Mouse (Mus musculus): ENCODE data around the gene Egln3. TPM values are rescaled to one million over a fixed set of nuclear protein-coding genes. Genes with fewer than 3 reads are reported as not detected.

Egln3 gene
- polyA plus RNA-seq, 1 experiment from 2014 or later = 21.1 TPM

DNA sequence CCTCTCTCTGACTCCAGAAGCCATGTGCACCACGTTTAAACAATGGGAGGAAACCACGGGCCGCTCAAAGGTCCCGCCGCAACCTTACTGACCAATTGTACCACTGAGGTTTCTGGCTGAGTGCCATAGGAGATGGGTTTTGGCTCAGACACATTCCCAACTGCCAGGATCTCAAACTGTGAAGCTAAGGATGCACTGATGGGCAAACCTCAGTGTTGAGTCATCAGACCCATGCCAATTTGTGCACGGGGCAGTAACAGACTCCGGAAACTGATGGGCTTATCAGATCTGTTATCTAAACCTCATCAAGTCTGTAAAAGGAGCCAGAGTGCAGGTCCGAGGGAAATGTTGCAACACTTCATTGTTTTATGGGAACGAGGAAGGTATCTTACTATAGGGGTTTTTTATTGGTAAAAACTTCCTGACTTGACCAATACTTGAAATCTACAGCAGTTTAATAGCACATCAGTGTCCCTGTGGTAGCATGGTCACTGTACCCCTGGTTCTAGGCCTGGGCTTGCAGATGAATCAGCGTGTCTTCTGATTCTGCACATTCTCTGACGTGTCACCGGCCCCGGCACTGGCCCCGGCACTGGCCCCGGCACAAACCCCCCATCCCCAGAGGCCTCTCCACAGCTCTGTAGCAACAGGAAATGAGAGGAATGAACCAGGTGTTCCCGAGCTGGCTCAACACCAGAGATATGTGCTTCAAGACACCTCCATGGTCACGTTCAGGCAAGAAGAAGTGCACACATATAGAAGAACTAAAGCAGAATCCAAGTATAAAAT lies 15.7 kb downstream of the Egln3 start:
- Histone ChIP-seq H3K4me1 (peaks cover 50% of the 10 kb centered on the region), H3K9me3 (no peaks in the 10 kb centered on the region), H3K36me3 (peaks cover 2% of the 10 kb centered on the region; the same call in 1 of the 2 replicates), H3K4me3 (no peak overlapping the region), H3K27ac (peak overlapping the region; percentile 69), H3K9ac (no peak overlapping the region), H3K27me3 (no peaks in the 10 kb centered on the region), H3K4me2 (no peak overlapping the region)
- WGBS = 51% methylated on average over 17 of the region's 17 CpGs
- no peak for ATAC-seq (ENCODE audit: borderline replicate concordance, extremely low read depth, low FRiP score, low TSS enrichment)

DNA sequence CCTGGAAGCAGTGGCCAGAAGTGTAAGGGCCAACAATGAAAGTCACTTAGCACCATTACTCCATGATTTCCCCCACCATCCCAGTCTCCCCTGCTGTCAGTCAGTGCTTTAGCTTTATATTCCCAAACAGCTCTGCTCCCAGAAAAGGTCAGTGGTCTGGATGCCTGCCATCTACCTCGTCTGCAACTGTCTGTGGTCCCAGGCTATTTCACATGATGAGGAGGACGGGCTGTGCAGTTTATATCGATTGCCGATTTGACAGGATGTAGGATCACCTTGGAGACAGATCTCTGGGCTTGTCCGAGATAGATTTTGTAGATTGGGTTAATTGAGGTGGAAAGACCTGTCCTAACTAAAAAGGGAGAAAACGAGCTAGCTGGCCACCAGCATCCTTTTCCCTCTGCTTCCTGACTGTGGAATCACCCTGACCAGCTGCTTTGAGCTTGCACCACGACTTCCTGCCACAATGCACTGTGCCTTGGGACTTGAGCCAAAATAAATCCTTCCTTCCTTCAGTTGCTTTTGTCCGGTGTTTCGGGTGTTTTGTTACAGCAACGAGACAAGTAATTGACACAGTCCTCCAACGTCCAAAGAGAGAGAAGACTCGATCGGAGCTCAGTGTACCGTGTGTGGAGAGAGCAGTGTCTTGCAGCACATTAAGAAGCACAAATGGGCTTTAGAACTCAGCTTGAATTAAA lies 16.6 kb downstream of the Egln3 start:
- Histone ChIP-seq H3K4me3 (no peak overlapping the region), H3K27me3 (no peaks in the 10 kb centered on the region), H3K36me3 (peaks cover 9% of the 10 kb centered on the region; the same call in 1 of the 2 replicates), H3K4me1 (peaks cover 41% of the 10 kb centered on the region), H3K9ac (no peak overlapping the region), H3K9me3 (no peaks in the 10 kb centered on the region), H3K27ac (peak overlapping the region; percentile 69), H3K4me2 (no peak overlapping the region)
- 34% methylated on average over 14 of the region's 14 CpGs for WGBS
- ATAC-seq (ENCODE audit: borderline replicate concordance, extremely low read depth, low FRiP score, low TSS enrichment) = no peak

GRCm38 (mm10) chr12:54184264-54184663 lies 19.4 kb downstream of the Egln3 start:
- Histone ChIP-seq H3K9me3 (no peaks in the 10 kb centered on the region), H3K4me3 (no peak overlapping the region), H3K27ac (no peak overlapping the region), H3K4me1 (peaks cover 20% of the 10 kb centered on the region; the same call in 1 of the 2 replicates), H3K27me3 (no peaks in the 10 kb centered on the region), H3K9ac (no peak overlapping the region), H3K36me3 (peaks cover 24% of the 10 kb centered on the region; the same call in 1 of the 2 replicates), H3K4me2 (no peak overlapping the region)
- ATAC-seq (ENCODE audit: borderline replicate concordance, extremely low read depth, low FRiP score, low TSS enrichment) = no peak
- WGBS = 75% methylated on average over 7 of the region's 7 CpGs

- Histone ChIP-seq H3K27me3 (no peaks in the 10 kb centered on the region), H3K36me3 (peaks cover 24% of the 10 kb centered on the region; the same call in 1 of the 2 replicates), H3K9me3 (no peaks in the 10 kb centered on the region), H3K4me1 (no peaks in the 10 kb centered on the region), H3K4me2 (no peak overlapping the region), H3K4me3 (no peak overlapping the region), H3K27ac (no peak overlapping the region), H3K9ac (no peak overlapping the region)
- WGBS = 78% methylated on average over 3 of the region's 3 CpGs
- ATAC-seq (ENCODE audit: borderline replicate concordance, extremely low read depth, low FRiP score, low TSS enrichment) = no peak
Observed at GRCm38 (mm10) chr12:54178323-54178722, 25.3 kb downstream of the Egln3 start.

DNA sequence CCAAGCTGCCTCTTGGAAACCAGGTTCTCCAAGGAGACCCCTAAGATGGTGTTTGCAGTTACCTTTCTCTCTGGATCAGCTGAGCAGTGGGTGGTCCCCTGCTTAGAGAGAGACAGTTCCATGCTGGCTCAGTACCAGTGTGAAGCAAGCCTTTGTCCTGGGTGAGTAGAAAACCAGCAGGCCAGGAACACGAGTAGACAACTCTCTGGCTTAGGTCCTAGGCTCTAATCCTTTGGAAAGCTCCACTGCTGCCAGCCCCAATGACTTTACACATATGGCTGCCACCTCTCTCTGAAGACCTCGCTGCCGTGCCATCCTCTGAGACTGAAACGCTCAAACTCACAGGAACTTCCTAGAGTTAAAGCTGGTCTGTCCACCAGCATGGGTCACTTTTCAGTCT lies 34.9 kb downstream of the Egln3 start:
- Histone ChIP-seq H3K27ac (0 out of 2 replicates have a peak overlapping the region, but pooled peaks have one; percentile 8), H3K27me3 (no peaks in the 10 kb centered on the region), H3K36me3 (no peaks in the 10 kb centered on the region), H3K9me3 (no peaks in the 10 kb centered on the region), H3K4me2 (no peak overlapping the region), H3K4me3 (no peak overlapping the region), H3K4me1 (peaks cover 20% of the 10 kb centered on the region), H3K9ac (no peak overlapping the region)
- 78% methylated on average over 4 of the region's 4 CpGs for WGBS
- ATAC-seq (ENCODE audit: borderline replicate concordance, extremely low read depth, low FRiP score, low TSS enrichment) = no peak

- Histone ChIP-seq H3K4me2 (no peak overlapping the region), H3K36me3 (no peaks in the 10 kb centered on the region), H3K9ac (no peak overlapping the region), H3K4me1 (peaks cover 29% of the 10 kb centered on the region), H3K9me3 (no peaks in the 10 kb centered on the region), H3K4me3 (no peak overlapping the region), H3K27me3 (no peaks in the 10 kb centered on the region), H3K27ac (no peak overlapping the region)
- WGBS = 80% methylated on average over 6 of the region's 6 CpGs
- ATAC-seq (ENCODE audit: borderline replicate concordance, extremely low read depth, low FRiP score, low TSS enrichment) = no peak
Observed at GRCm38 (mm10) chr12:54167737-54168136, 35.9 kb downstream of the Egln3 start.

DNA sequence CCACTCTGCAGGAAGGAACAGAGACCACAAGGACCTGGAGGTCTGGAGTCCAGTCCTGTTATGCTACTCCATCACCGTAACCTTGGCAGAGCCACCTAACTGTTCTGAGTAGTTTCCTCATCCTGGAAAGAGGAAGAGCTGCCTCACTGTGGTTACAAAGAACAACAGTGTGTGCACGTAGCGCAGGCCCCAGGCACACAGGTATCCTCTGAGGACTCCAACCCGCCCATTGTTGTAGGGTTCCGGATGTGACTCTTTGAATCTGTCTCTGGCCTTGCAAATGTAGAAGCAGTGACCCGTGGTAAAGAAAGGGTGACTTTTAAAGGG lies 39.0 kb downstream of the Egln3 start:
- ATAC-seq (ENCODE audit: borderline replicate concordance, extremely low read depth, low FRiP score, low TSS enrichment) = peak; percentile 30; the same call in 1 of the 2 replicates

DNA sequence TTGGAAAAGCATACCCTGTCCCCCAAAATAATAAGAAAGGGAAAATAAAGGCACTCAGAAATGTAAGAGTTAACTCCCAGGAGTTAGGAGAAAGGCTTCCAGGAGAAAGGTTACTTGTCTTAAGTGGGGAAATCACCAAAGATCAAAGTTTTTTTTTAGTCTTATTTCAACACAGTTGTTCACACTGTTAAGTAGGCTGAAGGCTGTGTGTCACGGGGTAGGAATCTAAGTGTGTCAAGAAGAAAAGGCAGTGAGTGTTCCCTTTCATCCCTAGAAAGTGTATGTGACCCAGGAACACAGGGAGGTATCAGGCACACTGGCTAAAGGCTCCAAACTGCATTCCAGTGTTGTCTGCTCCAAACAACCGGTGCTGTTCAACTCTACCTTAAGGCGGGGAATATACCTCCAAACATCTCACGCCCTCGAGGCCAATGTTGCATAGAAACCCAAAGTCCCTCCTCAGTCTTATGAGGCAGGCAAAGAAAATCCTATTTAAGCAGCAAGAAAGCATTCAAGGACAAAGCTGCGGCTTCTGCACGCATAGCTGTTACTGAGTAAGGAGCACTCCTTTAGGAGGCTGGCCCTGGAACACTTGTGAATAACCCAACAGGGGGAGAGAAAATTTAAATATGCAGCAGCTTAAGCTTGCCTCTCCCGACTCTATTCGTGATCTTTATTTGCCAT lies 39.5 kb downstream of the Egln3 start:
- no peak for ATAC-seq (ENCODE audit: borderline replicate concordance, extremely low read depth, low FRiP score, low TSS enrichment)
- no peak overlapping the region for H3K4me3 ChIP-seq
- peak overlapping the region; percentile 20 for H3K4me2 ChIP-seq
- H3K9me3 ChIP-seq = no peaks in the 10 kb centered on the region
- no peaks in the 10 kb centered on the region for H3K36me3 ChIP-seq
- peaks cover 38% of the 10 kb centered on the region for H3K4me1 ChIP-seq
- peak overlapping the region; percentile 91 for H3K27ac ChIP-seq
- 43% methylated on average over 9 of the region's 9 CpGs for WGBS
- no peak overlapping the region for H3K9ac ChIP-seq
- no peaks in the 10 kb centered on the region; the same call in 1 of the 2 replicates for H3K27me3 ChIP-seq

More for the DNA sequence above, 39.0 kb downstream of the Egln3 start:
- 51% methylated on average over 6 of the region's 6 CpGs for WGBS
- Histone ChIP-seq H3K4me3 (no peak overlapping the region), H3K9ac (no peak overlapping the region), H3K4me2 (no peak overlapping the region), H3K27me3 (no peaks in the 10 kb centered on the region; the same call in 1 of the 2 replicates), H3K9me3 (no peaks in the 10 kb centered on the region), H3K27ac (peak overlapping the region; percentile 91), H3K36me3 (no peaks in the 10 kb centered on the region), H3K4me1 (peaks cover 38% of the 10 kb centered on the region)

- Histone ChIP-seq H3K9me3 (no peaks in the 10 kb centered on the region), H3K4me1 (peaks cover 32% of the 10 kb centered on the region), H3K27ac (peak overlapping the region; percentile 86), H3K4me2 (peak overlapping the region; percentile 53), H3K4me3 (peak overlapping the region; percentile 25), H3K9ac (peak overlapping the region; percentile 32; the same call in 1 of the 2 replicates), H3K27me3 (no peaks in the 10 kb centered on the region; the same call in 1 of the 2 replicates), H3K36me3 (no peaks in the 10 kb centered on the region)
- ATAC-seq (ENCODE audit: borderline replicate concordance, extremely low read depth, low FRiP score, low TSS enrichment) = no peak
- WGBS = 12% methylated on average over 4 of the region's 4 CpGs
Observed at GRCm38 (mm10) chr12:54163166-54163565, 40.5 kb downstream of the Egln3 start.

DNA sequence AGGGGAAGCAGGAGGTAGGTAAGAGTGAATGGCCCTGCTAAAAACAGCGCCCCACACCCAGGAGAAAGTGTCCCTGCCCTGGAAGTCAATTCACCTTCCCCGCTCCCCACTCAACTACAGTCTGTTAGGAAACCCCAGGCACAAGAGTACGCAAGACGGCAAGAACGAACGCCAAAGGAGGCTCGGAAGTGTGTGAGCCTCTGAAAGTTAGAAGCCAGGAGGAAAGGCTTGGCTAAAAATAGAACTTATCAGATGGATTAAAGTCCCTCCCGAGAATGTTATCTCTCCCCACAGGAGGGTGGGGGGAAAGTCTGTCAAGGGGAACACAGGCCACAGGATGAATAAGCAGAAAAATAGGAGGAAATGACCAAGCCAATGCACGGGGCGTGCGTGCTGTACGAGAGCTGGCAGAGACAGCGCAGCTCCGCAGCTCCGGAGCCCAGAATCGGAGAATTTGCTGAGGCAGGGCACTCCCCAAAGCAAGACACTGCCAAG lies 41.0 kb downstream of the Egln3 start:
- peak overlapping the region; percentile 25 for H3K4me3 ChIP-seq
- WGBS = under 1% methylated on average over 16 of the region's 16 CpGs
- no peaks in the 10 kb centered on the region for H3K9me3 ChIP-seq
- peaks cover 32% of the 10 kb centered on the region for H3K4me1 ChIP-seq
- no peaks in the 10 kb centered on the region; the same call in 1 of the 2 replicates for H3K27me3 ChIP-seq
- peak overlapping the region; percentile 32; the same call in 1 of the 2 replicates for H3K9ac ChIP-seq
- H3K27ac ChIP-seq = peak overlapping the region; percentile 86
- H3K4me2 ChIP-seq = peak overlapping the region; percentile 53
- ATAC-seq (ENCODE audit: borderline replicate concordance, extremely low read depth, low FRiP score, low TSS enrichment) = peak; percentile 83
- no peaks in the 10 kb centered on the region for H3K36me3 ChIP-seq

DNA sequence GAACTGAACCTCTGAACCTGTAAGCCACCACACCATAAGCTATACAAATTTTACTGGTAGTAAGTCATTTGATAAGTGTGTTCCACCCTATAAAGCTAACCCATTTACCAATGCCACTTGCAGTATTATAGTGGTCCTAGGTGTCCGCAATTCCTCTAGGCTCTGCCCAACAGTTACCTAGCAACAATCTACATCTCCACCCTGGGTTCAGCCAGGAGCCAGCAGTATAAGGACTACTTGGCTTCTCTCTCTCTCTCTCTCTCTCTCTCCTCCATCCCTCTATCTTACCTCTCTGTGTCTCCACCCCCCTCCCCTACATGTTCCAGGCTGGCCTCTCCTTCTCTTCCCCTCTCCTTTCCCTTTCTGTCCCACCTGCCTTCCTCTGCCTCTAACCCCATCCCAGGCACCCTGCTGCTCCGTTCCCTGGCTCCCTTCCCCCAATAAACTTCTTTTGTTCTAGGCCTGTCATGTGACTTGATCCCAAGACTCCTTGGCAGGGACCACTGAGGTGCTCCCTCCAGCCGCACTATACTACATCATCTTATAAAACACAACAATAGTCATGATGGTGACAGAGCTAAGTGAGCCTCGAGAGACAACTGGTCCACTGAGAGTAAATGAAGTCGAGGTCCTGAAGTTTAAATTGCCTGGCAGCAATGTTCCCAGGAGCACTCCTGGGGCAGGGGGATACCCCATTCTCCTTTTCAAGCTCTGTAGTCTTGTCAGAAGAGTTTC lies 42.0 kb downstream of the Egln3 start:
- no peak overlapping the region for H3K4me3 ChIP-seq
- H3K27ac ChIP-seq = no peak overlapping the region
- no peaks in the 10 kb centered on the region; the same call in 1 of the 2 replicates for H3K27me3 ChIP-seq
- no peaks in the 10 kb centered on the region for H3K36me3 ChIP-seq
- WGBS = 27% methylated on average over 5 of the region's 5 CpGs
- H3K4me1 ChIP-seq = peaks cover 32% of the 10 kb centered on the region
- no peaks in the 10 kb centered on the region for H3K9me3 ChIP-seq
- no peak overlapping the region for H3K9ac ChIP-seq
- no peak for ATAC-seq (ENCODE audit: borderline replicate concordance, extremely low read depth, low FRiP score, low TSS enrichment)
- peak overlapping the region; percentile 53; the same call in 1 of the 2 replicates for H3K4me2 ChIP-seq
